Mouse (Mus musculus) kidney, adult 18-20 months (tissue): Measurements from ENCODE around the gene Gm11127.
"Not testable (repeated sequence)": the region's sequence is repeated elsewhere in the genome, so short reads cannot be mapped to it uniquely, and the experiment has no call there.

Source experiments
- DNase-seq: peaks from one replicate; pipeline ENCODE4 v3.0.0; 2021

Gm11127 gene

GRCm38 (mm10) chr17:36030703-36031582, 27.2 kb downstream of the Gm11127 start:
- DNase-seq, result not testable (repeated sequence)

- not testable (repeated sequence) for DNase-seq
Measured at GRCm38 (mm10) chr17:36030046-36030702, 28.0 kb downstream of the Gm11127 start.

DNA sequence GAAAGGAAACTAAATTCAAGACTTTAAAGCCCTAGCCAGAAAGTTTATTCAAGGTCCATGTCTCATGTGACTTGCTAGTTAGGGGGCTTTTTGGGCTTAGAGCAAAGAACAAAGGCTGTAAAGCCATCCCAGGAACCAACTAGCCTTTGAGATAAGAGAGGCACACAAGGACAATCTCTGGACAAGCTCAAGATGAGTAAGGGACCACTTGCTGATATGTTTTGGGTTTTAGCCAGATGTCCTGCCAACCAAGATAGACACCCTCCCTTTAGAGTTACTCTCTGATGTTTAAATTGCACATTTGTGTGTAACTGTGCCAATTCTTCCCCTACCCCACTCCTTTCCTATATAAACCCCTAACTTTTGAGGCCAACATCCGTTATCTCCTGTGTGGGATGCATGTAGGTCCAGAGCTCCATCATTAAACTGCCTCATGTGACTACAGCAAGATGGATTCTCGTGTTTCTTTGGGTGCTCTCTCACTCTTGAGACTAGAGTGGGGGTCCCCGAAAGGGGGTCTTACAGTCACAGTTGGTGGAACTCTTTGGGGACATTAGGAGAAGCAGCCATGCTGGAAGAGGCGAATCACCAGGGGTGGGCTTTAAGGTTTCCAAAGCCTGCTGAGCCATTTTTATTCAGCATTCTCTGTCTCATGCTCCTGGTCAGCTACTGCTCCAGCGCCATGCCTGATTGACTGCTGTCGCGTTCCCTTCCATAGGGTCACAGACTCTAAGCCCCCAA, 29.1 kb downstream of the Gm11127 start:
- DNase-seq, result no peak

- DNase-seq, result no peak
Measured at GRCm38 (mm10) chr17:36027663-36028062, 30.5 kb downstream of the Gm11127 start.

DNA sequence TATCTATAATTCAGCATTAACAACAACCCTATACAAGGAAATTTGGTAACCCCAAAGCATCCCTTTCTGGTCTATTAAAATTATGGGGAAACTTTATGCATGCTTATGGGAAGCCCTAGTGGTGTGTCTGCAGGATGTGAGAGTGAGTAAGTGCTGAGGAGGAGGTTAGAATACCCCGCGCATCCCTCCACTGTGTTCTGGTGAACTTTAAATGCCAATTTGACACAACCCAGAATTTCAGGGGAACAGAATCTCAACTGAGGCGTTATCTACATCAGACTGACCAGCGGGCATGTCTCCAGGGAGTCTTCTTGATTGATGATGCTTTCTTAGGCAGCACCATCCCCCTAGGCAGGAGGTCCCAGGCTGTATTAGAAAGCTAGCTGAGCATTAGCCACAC, 32.3 kb downstream of the Gm11127 start:
- no peak for DNase-seq

DNA sequence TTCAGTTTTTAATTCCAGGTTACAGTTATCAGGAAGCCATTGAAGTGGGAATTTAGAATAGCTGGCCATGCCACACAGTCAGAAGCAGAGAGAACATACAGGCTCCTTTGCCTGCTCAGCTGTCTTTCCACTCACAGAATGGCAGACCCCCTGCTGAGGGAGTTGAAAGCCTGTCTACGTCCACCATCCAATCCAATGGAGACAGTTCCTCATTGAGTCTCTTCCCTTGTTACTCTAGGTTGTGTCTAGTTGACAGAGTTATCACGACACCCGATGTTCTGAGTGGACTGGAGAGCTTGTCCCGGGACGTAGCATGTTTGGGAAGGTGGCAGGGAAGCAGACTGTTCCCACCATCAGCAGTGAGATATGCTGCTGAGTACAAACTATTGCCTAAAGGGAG, 33.0 kb downstream of the Gm11127 start:
- DNase-seq, result no peak

DNA sequence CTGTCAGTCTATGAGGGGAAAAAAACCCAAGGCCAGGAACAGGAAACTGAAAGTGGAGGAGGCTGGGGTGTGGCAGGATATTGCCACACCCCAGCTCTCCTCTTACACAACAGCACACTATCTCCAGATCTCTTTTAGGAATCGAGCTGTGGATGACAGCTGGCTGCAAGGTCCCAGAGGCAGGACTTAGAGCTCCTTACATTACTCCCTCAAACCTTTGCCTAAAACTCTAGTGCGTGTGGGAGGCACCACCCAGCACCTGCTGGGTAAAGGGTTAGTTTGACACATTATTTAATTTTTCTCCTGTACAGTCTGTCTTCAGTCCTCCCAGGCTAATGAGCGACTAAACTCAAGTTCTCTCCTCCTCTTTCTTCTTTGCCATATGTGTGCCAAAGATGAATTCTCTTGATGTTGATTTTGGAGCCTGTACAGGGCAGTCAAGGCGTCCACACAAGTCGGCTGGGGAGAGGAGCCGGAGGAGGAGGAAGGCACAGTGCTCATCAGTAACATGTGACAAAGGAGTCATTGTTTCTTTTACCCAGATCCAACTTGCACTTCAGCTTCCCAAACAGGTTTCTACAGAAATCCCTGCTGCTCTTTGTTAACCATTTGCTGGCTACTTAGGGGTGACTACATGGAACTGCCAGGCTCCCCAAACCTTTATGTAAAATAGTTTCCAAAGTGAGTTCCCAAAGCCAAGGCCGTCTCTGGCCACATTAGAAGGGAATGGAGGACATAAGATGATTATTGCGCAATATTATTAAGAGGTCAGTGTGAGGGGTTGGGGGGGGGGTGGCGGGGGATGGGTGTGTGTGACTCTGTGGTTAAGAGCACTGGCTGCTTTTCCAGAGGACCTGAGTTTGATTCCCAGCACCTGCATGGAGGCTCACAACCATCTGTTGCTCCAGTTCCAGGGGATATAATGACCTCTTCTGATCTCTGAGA, 34.2 kb downstream of the Gm11127 start:
- peak; percentile 42 for DNase-seq

DNA sequence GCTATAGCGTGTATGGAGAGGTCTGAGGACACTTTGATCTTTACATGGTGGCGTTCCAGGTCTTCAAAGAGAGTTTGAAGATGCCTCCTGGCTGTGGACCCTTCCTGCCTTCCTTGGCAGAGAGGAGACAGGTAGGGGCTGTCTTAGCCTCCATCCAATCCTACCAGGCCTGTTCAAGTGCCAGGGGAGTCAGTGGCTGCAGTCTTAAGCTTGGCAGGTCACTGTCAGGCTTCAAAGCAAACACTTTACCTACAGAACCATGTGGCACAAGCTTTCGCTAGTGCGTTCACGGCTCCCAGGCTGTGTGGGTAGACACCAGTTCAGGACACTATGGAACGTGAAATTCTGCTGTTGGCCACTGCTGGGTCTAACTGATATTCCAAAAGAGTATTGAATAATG, 35.2 kb downstream of the Gm11127 start:
- DNase-seq, result no peak

- DNase-seq, result no peak
Measured at GRCm38 (mm10) chr17:36022098-36022497, 36.1 kb downstream of the Gm11127 start.

GRCm38 (mm10) chr17:36021309-36021708, 36.9 kb downstream of the Gm11127 start:
- DNase-seq, result no peak

- peak; percentile 83 for DNase-seq
Measured at GRCm38 (mm10) chr17:36020191-36021073, 37.7 kb downstream of the Gm11127 start, which contains the start of gene H2-T24. Gene H2-T24 (minus strand): TSS chr17:36020560.

GRCm38 (mm10) chr17:36019519-36019918, 38.7 kb downstream of the Gm11127 start:
- DNase-seq, result no peak

DNA sequence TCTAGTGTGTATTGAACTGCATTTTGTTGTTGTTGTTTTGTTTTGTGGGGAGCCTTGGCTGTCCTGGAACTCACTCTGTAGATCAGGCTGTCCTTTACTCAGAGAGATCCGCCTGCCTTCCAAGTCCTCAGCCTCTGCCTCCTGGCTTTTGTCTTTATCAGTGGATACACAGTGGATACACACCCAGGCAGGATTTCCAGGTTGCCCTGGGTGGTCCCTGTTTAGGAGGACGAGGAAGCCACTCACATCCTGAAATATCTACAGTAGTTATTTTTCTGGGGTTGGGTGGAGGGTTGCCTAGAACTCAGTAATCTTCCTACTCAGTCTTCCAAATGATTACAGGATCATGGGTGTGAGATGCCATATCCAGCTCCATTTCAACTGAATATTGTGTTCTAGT, 39.2 kb downstream of the Gm11127 start:
- no peak for DNase-seq

GRCm38 (mm10) chr17:36017046-36017445, 41.1 kb downstream of the Gm11127 start:
- no peak for DNase-seq

DNA sequence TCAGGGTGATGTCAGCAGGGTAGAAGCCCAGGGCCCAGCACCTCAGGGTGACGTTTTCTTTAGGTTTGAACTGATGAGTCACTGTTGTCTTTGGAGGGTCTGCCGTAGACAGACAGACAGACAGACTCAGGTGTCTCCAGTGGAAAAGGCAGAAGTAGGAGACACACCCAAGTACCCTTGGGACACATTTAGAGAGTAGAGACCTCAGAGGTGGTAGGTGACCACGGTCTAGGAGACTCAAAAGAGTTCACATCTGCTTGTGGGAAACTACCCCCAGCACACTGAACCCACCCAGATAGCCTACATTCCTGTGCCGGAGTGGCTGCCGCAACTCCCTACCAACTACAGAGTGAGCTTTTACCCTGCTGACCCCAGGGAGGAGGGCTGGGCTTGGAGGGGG, 43.2 kb downstream of the Gm11127 start:
- DNase-seq, result no peak
